Mouse (Mus musculus): ENCODE results near the gene Fkbp9.

DNA sequence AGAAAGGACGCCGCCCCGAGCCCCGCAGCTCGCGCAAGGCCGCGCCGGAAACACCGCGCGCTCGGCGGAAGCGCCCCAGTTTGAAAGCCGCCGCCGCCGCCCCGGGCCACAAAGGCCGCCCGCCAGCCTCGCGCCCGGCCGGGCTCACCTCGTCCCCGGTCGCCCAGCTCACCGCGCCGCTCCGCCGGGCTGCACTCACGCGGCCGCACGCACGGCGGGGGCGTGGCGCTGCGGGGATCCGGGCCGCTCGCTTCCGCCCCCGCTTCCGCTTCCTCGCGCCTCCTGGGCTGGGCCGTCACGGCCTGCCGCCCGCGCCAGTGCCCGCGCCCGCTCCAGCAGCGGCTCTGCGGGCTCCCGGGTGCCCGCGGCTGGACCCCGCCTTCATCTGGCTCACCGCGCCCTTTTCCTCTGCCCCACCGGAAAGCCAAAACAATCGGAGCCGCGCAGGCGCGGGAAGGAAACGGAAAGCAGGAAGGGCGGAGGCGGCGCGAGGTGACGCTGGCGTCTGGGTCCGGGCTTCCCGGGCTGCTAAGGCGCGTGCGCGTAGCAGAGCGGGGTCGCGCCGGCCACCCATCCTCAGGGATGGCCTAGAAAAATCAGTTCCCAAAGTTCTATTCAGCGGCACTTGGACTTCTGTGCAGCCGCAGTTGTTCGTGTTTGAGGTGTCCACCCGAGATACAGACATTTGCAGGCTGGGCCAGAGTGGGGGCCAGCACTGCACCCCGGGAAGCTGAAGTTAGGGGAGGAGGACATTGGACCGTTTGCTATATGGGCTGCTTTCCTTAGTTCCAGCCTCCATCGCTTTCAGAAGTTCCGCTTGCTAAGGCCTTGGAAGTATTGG is 34.3 kb upstream of the Fkbp9 start, which contains the start of gene Kbtbd2:
- TF ChIP-seq GATA1 (IDR thresholded peaks at IDR 0.05; ENCODE audit: borderline replicate concordance, low read length), result no peak
- TF ChIP-seq CTCF (IDR thresholded peaks at IDR 0.05; ENCODE audit: low read depth, low read length), result no peak
- no peak for TF ChIP-seq GATA2 (IDR thresholded peaks at IDR 0.05; ENCODE audit: borderline replicate concordance, low read depth, low read length)
- TF ChIP-seq POLR2AphosphoS5 (IDR thresholded peaks at IDR 0.05; ENCODE audit: insufficient replicate concordance, low read depth, low read length), result no peak
